Mouse (Mus musculus) heart, postnatal 0 days (tissue): ENCODE measurements around the gene Fbxl14. TPM values are rescaled to one million over a fixed set of nuclear protein-coding genes. Genes with fewer than 3 reads are reported as not detected.

Source experiments
- ATAC-seq: fragments of 200-750 bp; cut with Nextera tagmentation; 2 replicates; pipeline ENCODE4 v1.8.0; 2017; ENCODE audit warnings: low read depth, moderate number of reproducible peaks, moderate library complexity; ENCODE audit not compliant: insufficient read depth
- DNase-seq: peaks from one replicate; pipeline ENCODE4 v3.0.0-alpha.2; 2016; ENCODE audit warnings: low spot score
- H3K27ac ChIP-seq: fragments of 300-500 bp; sonication (generic); 2 replicates; pipeline ENCODE4 v1.5.1; 2014; ENCODE audit warnings: low read depth, mild to moderate bottlenecking
- H3K27me3 ChIP-seq: fragments of 300-500 bp; sonication (generic); 2 replicates; pipeline ENCODE4 v1.6.1; 2014; ENCODE audit warnings: low read length, mixed read lengths; ENCODE audit not compliant: control insufficient read depth, insufficient read depth
- H3K36me3 ChIP-seq: fragments of 300-500 bp; sonication (generic); replicated peaks from 2 replicates; pipeline ENCODE4 v1.6.1; 2014; ENCODE audit warnings: low read length, mixed read lengths; ENCODE audit not compliant: control insufficient read depth, insufficient read depth
- H3K4me1 ChIP-seq: fragments of 300-500 bp; sonication (generic); 2 replicates; pipeline ENCODE4 v1.6.1; 2014; ENCODE audit warnings: antibody characterized with exemption; ENCODE audit not compliant: control insufficient read depth, insufficient read depth
- H3K4me2 ChIP-seq: fragments of 300-500 bp; sonication (generic); 2 replicates; pipeline ENCODE4 v1.6.1; 2014; ENCODE audit warnings: low read depth, mild to moderate bottlenecking, low read length, moderate library complexity
- H3K4me3 ChIP-seq: fragments of 300-500 bp; sonication (generic); 2 replicates; pipeline ENCODE4 v1.5.1; 2014; ENCODE audit warnings: low read depth, low read length
- H3K9ac ChIP-seq: fragments of 300-500 bp; sonication (generic); replicated peaks from 2 replicates; pipeline ENCODE4 v1.6.1; 2014; ENCODE audit warnings: low read depth, low read length, mixed read lengths
- H3K9me3 ChIP-seq: fragments of 300-500 bp; sonication (generic); replicated peaks from 2 replicates; pipeline ENCODE4 v1.6.1; 2016; ENCODE audit warnings: low read length; ENCODE audit not compliant: control insufficient read depth
- CTCF ChIP-seq: IDR thresholded peaks from 2 replicates; pipeline ENCODE4 v1.5.1; 2016; ENCODE audit warnings: antibody characterized with exemption, control low read depth, low read depth
- EP300 ChIP-seq: IDR thresholded peaks from 2 replicates; pipeline ENCODE4 v1.6.1; 2016; ENCODE audit warnings: antibody characterized with exemption, low read depth
- WGBS: fragments of 180-500 bp; shearing (Covaris S2); extraction: QIAGEN DNeasy Blood & Tissue Kit; methylation state at CpG from one replicate; pipeline ENCODE4 v1.1.7; 2014; 5-methylcytosine and 5-hydroxymethylcytosine counted together
- polyA plus RNA-seq: library from polyadenylated mRNA; unstranded; fragments of >200 nt; fragmentation: Nextera tagmentation; extraction: Ambion mirVana; gene quantifications from 2 replicates; pipeline ENCODE4 v1.2.1, GENCODE M21; 2015
- total RNA-seq: library from RNA; depleted of rRNA; stranded (reverse); fragments of >200 nt; gene quantifications from 2 replicates; pipeline ENCODE4 v1.2.3, GENCODE M21; 2014; ENCODE audit warnings: low replicate concordance

Fbxl14 gene
- total and polyA plus RNA-seq, 2 experiments from 2014 or later, result 2.2 to 40.1 TPM

- H3K4me1 ChIP-seq, result peaks cover 9% of the 10 kb centered on the region; the same call in 1 of the 2 replicates
- DNase-seq (no peak), ATAC-seq (no peak)
- H3K27me3 ChIP-seq, result no peaks in the 10 kb centered on the region
- TF ChIP-seq CTCF (no peak), EP300 (no peak)
- H3K27ac ChIP-seq, result no peak overlapping the region
- 86% methylated on average over 9 of the region's 9 CpGs for WGBS
- no peaks in the 10 kb centered on the region for H3K9me3 ChIP-seq
- H3K36me3 ChIP-seq, result no peaks in the 10 kb centered on the region
- H3K4me2 ChIP-seq, result no peak overlapping the region
- H3K4me3 ChIP-seq, result no peak overlapping the region
- no peak overlapping the region for H3K9ac ChIP-seq
Measured at GRCm38 (mm10) chr6:119491997-119492629, 12.6 kb downstream of the Fbxl14 start.

GRCm38 (mm10) chr6:119492630-119493014 is 13.2 kb downstream of the Fbxl14 start:
- Histone ChIP-seq H3K9me3 (no peaks in the 10 kb centered on the region), H3K4me3 (no peak overlapping the region), H3K27me3 (no peaks in the 10 kb centered on the region), H3K4me2 (no peak overlapping the region), H3K4me1 (peaks cover 9% of the 10 kb centered on the region; the same call in 1 of the 2 replicates), H3K36me3 (no peaks in the 10 kb centered on the region), H3K9ac (no peak overlapping the region), H3K27ac (no peak overlapping the region)
- TF ChIP-seq CTCF, result no peak
- no peak for TF ChIP-seq EP300
- no peak for ATAC-seq
- 72% methylated on average over 7 of the region's 7 CpGs for WGBS
- no peak for DNase-seq

- H3K36me3 ChIP-seq, result no peaks in the 10 kb centered on the region
- WGBS, result 37% methylated on average over 5 of the region's 5 CpGs
- H3K27me3 ChIP-seq, result no peaks in the 10 kb centered on the region
- DNase-seq, result no peak
- H3K9ac ChIP-seq, result no peak overlapping the region
- no peak overlapping the region for H3K4me2 ChIP-seq
- no peak overlapping the region for H3K4me3 ChIP-seq
- ATAC-seq, result peak; percentile 76
- no peak overlapping the region for H3K27ac ChIP-seq
- TF ChIP-seq EP300 (no peak), CTCF (no peak)
- H3K9me3 ChIP-seq, result no peaks in the 10 kb centered on the region
- peaks cover 7% of the 10 kb centered on the region; the same call in 1 of the 2 replicates for H3K4me1 ChIP-seq
Measured at GRCm38 (mm10) chr6:119499271-119499670, 19.8 kb downstream of the Fbxl14 start.

- H3K4me1 ChIP-seq, result peaks cover 7% of the 10 kb centered on the region; the same call in 1 of the 2 replicates
Measured at GRCm38 (mm10) chr6:119500086-119500485, 20.6 kb downstream of the Fbxl14 start.

GRCm38 (mm10) chr6:119502031-119502430 is 22.6 kb downstream of the Fbxl14 start:
- 28% methylated on average over 9 of the region's 9 CpGs for WGBS
- Histone ChIP-seq H3K4me2 (no peak overlapping the region; the same call in 1 of the 2 replicates), H3K4me3 (no peak overlapping the region), H3K36me3 (no peaks in the 10 kb centered on the region), H3K4me1 (peaks cover 7% of the 10 kb centered on the region; the same call in 1 of the 2 replicates), H3K27me3 (no peaks in the 10 kb centered on the region), H3K9me3 (no peaks in the 10 kb centered on the region), H3K9ac (no peak overlapping the region), H3K27ac (peak overlapping the region; percentile 7; the same call in 1 of the 2 replicates)
- DNase-seq (no peak), ATAC-seq (no peak)
- TF ChIP-seq CTCF, result no peak
- TF ChIP-seq EP300, result no peak

More at GRCm38 (mm10) chr6:119500086-119500485, 20.6 kb downstream of the Fbxl14 start:
- Histone ChIP-seq H3K4me2 (no peak overlapping the region), H3K4me3 (no peak overlapping the region), H3K9ac (no peak overlapping the region), H3K27me3 (no peaks in the 10 kb centered on the region), H3K36me3 (no peaks in the 10 kb centered on the region), H3K27ac (no peak overlapping the region), H3K9me3 (no peaks in the 10 kb centered on the region)
- no peak for TF ChIP-seq CTCF
- TF ChIP-seq EP300, result no peak
- 73% methylated on average over 5 of the region's 5 CpGs for WGBS
- no peak for ATAC-seq
- DNase-seq, result no peak
